Mouse (Mus musculus) brain, embryonic 14.5 days (tissue): ENCODE results near the gene Nudt15. TPM values are rescaled to one million over a fixed set of nuclear protein-coding genes. Genes with fewer than 3 reads are reported as not detected.

Source experiments
- DNase-seq: peaks from one replicate; pipeline ENCODE4 v3.0.0-alpha.2; 2011; ENCODE audit warnings: low read depth
- CTCF ChIP-seq: fragments of 200-500 bp; IDR thresholded peaks from 2 replicates; pipeline ENCODE4 v1.5.1; 2012; ENCODE audit warnings: inconsistent platforms, mild to moderate bottlenecking, moderate library complexity, borderline replicate concordance; ENCODE audit not compliant: insufficient read depth, insufficient read length; ENCODE audit errors: extremely low read depth
- POLR2A ChIP-seq: fragments of 200-500 bp; IDR thresholded peaks from 2 replicates; pipeline ENCODE4 v1.6.1; 2012; ENCODE audit warnings: mild to moderate bottlenecking, inconsistent platforms, borderline replicate concordance; ENCODE audit not compliant: poor library complexity, insufficient read depth, insufficient read length, severe bottlenecking; ENCODE audit errors: extremely low read depth
- polyA plus RNA-seq: library from polyadenylated mRNA; depleted of rRNA; stranded (reverse); fragments of >200 nt; gene quantifications from 2 replicates; pipeline ENCODE4 v1.2.3, GENCODE M21; 2012

Nudt15 gene
- polyA plus RNA-seq, 1 experiment, result 4.8 TPM

DNA sequence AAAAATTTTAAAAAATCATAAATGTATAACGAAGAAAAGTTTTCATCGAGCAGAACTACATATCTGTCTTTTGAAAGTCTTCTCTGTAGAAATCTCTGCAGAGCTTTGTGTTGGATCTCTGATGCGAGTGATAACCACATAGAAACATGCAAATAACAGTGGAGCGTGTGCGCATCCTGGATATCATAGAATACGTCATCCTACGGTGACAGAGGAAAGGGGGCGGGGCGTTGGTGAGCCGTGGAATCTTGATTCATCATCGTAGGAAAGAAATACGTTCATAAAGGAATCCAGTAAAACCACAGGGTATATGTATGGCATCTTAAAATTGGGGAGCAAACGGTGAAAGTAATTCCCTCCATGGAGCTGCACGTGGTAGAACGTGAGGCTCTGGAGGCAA lies 40.8 kb downstream of the Nudt15 start:
- no peak for TF ChIP-seq POLR2A
- no peak for TF ChIP-seq CTCF
- DNase-seq, result no peak

DNA sequence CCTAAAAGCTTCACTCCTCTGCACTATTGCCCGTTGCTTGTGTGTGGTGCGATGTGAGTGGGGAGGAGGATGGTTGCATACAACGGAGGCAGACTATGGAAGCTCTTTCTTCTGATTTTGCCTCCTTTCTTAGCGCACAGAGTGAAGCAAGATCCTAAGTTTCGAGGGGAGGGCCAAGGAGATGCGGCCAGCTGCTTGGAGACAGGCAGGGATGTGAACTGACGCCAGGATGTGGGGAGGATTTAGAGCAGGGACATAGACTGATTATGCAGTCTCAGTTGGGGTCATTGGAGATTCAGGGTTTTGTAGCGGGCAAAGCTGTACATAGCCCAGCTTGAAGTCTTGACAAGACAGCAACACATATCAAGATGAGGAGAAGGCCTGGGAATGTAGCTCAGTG lies 41.8 kb downstream of the Nudt15 start:
- TF ChIP-seq CTCF, result no peak
- TF ChIP-seq POLR2A, result no peak
- no peak for DNase-seq

DNA sequence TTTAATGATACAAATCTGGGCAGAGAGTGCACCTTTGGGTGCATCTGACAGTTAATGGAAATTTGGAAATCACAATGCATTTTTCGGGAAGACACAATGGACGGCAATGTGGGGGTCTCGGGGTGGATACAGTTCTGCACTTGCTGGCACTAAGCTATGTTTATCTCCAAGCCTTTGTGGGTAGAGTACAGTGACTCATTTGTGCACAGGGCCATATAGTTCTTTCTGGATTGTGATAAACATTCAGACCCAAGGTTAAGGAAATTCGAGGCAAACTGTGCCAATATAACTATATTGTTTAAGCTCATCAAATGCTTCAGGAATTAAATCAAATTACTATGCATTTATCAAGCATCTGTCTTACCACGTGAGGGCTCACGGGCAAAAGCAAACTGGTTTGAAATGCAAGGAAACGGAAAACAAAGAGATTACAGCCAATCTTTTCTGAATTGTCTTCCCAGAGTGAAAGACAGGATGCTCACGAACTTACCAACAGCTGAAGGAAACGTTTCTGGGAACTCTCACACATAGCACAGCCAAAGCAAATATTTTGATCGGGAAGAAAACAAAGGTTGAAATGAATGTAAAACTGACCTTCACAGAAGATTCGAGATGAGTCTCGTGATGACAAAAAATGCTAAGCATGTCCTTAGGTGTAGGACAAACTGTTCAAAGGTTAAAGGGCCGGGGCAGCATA lies 44.7 kb downstream of the Nudt15 start:
- peak; percentile 79 for DNase-seq
- no peak for TF ChIP-seq CTCF
- TF ChIP-seq POLR2A, result no peak

DNA sequence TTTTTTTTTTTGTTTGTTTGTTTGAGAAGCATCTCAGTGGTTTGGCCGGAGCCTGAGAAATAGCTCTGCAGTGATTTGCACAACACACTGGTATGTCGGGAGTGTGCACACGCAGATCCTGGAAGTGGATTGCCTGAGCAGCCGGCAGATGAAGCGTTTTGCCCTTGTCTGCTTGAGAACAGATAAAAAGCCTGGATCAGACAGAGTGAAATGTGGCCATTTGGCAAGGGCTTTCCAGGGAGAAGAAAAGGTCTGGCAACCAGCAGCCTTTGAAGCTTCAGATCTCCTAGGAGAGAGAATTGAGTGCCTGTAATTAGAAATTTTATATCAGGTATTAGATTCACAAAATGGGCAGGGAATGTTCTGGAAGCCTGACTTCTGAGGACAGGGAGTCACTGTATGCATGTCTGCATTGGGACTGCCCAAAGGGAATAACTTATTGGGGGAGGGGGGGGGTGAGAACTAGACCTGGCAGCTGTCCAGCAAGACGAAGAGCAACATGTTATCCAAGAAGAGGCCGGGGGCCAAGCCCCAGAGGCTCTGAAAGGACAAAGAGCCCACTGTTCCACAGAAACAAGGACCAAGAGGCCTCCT lies 45.4 kb downstream of the Nudt15 start:
- DNase-seq, result peak; percentile 92

DNA sequence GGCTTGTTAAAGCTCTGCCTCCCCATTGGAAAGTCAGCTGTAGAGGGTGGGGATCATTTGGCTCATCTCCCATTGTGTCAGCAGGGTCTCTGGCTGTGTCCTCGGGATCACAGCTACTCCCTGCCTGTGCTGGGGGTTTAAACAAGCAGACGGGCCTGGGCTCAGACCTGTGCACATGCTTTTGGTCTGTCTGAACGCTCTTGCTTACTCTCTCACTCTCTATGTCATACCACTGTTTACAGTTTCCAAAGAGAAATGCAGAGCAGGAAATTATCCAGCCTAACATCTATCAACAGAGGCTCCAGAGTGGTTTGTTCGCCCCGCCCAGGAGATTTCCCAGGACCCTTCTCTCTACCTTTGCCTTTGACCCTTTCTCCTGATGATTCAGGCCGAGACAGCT lies 46.3 kb downstream of the Nudt15 start:
- no peak for TF ChIP-seq POLR2A
- no peak for TF ChIP-seq CTCF
- no peak for DNase-seq

More for the DNA sequence above, 45.4 kb downstream of the Nudt15 start:
- no peak for TF ChIP-seq POLR2A
- TF ChIP-seq CTCF, result no peak

DNA sequence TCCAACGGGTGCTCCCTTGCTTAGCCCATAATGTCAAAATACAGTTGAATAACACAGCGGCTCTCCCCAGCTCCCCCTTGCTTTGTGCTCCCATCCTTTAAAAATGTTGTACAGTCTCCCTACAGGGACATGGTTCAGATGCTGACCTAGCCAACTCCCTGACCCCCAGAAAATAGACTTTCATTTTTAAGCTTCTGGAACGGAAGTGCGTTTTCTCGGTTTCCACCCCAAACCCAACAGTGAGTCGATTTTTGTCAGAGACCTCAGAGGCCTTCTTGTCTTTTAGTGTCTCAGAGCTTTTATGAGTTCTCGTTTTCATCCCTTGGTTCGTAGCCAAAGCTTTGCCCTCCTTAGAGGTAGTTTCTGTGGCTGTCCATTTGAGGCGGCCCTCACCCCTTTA lies 46.8 kb downstream of the Nudt15 start:
- TF ChIP-seq POLR2A (no peak), CTCF (no peak)
- DNase-seq, result no peak

DNA sequence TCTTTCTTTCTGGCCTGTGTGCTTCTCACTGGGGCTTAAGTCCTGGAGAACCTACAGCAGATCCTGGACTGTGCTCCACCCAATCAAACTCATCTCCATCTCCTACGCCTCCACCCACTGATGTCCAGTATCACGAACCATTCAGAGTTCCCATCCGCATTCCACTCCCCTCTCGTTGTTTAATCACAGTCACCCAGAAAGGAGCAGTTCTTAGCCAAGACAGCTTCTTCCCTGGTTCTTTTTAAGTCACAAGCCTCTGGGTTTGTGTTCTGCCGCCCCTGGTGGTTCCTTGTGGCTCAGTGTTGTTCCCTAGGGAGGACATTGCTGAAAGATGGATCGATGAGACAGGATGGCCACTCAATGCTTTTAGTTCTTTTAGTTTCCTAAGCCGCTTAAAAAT lies 52.3 kb downstream of the Nudt15 start:
- no peak for TF ChIP-seq POLR2A
- DNase-seq, result no peak

DNA sequence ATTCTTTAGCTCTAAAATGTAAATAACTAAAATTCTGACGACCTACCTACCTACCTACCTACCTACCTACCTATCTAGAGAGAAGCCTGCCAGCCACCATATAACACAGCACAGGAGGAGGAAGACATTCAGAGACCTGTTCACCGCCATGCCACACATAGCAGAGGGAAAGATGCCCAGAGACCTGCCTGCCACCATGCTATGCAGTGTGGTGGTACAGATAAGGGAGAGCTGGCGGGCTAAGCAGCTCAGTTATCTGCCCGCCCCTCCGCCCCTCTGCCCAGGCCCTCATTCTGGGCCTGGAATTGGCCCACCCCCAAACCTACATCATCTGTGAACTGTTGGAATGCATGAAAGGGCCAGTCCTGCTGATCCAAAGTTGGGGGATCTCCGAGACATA lies 53.9 kb downstream of the Nudt15 start:
- no peak for TF ChIP-seq CTCF
- no peak for TF ChIP-seq POLR2A
- DNase-seq, result no peak

DNA sequence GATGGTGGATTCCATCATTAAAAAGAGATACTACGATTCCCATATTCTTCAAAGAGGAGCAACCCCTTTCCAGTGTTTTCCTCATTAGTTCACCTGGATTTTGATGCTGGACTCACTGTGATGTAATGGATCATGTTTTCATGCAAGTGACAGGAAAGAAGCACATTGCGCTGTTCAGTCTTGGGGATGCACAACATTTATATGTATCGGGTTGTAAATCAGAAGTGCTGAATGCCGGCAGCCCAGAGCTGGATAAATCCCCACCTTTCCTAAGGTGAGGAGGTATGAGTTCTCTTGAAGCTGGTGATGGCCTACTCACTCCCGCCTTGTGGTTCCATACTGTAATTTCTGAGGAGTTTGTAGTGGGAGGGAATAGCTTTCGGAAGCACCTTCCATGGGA lies 54.7 kb downstream of the Nudt15 start:
- TF ChIP-seq CTCF (no peak), POLR2A (no peak)
- no peak for DNase-seq

DNA sequence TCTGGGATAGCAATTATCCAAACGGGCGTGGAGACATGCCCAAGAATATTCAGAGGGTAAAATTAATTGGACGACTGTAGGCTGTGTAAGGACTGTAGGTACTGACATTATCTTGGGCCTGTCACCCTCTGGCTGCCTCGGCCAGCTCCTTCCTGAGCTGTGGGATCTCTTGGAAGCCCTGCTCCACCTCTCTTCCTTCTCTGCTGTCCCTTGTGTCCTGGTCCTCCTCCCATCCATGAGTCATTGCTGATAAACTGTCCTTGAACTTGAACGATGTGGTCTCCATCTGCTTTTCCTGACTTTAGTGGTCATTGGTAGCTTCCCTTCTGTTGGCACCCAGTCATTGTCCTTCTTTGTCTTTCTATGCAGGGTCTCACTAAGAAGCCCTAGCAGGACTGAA lies 61.4 kb downstream of the Nudt15 start:
- TF ChIP-seq CTCF (no peak), POLR2A (no peak)
- no peak for DNase-seq

DNA sequence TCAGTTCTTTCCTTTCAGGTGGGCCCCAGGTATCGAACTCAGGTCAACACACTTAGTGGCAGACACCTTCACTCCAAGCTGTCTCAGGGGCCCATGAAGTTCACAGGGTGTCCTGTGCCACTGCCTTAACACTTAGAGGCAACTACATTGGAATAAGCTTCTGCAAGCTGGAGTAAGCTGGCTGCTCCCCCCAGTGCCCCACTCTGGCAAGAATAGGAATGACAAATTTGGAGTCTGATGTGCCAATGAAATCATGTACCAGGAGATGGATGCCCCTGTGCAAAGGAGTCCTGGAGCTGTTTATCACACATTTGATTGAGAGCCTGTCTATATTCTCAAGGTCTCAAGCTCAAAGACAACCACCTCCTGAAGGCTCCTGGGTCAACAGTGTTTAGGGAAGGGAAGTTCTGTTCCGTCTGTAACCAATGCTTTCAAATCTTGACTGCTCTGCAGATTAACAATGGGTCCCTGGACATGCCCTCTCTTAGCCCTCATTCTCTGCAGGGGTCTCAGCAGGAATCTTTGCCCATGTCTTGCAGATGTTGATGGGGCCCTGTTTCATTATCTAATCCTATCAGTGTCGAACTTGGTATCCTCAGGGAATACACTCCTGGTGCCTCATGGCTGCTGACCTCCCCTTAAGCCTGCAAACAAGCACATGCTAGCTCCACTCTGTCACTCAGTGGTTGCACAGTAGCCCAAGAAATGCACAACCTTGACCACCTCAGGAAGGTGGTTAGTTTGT lies 63.5 kb downstream of the Nudt15 start:
- no peak for DNase-seq
- TF ChIP-seq POLR2A (no peak), CTCF (no peak)
